Mouse (Mus musculus) midbrain, embryonic 13.5 days (tissue): Measurements from ENCODE around the gene Slc38a3. TPM values are rescaled to one million over a fixed set of nuclear protein-coding genes. Genes with fewer than 3 reads are reported as not detected.

Experiments
- ATAC-seq: fragments of 200-750 bp; cut with Nextera tagmentation; 2 replicates; pipeline ENCODE4 v1.8.0; 2017; ENCODE audit warnings: mild to moderate bottlenecking, moderate TSS enrichment, moderate library complexity
- H3K27ac ChIP-seq: fragments of 300-500 bp; sonication (generic); 2 replicates; pipeline ENCODE4 v1.5.1; 2015; ENCODE audit warnings: inconsistent platforms, mild to moderate bottlenecking, moderate library complexity
- H3K27me3 ChIP-seq: fragments of 300-500 bp; sonication (generic); 2 replicates; pipeline ENCODE4 v1.6.1; 2015; ENCODE audit warnings: mild to moderate bottlenecking, inconsistent platforms
- H3K36me3 ChIP-seq: fragments of 300-500 bp; sonication (generic); 2 replicates; pipeline ENCODE4 v1.6.1; 2015; ENCODE audit warnings: mild to moderate bottlenecking, inconsistent platforms
- H3K4me1 ChIP-seq: fragments of 300-500 bp; sonication (generic); replicated peaks from 2 replicates; pipeline ENCODE4 v1.6.1; 2015; ENCODE audit warnings: inconsistent platforms
- H3K4me2 ChIP-seq: fragments of 300-500 bp; sonication (generic); replicated peaks from 2 replicates; pipeline ENCODE4 v1.6.1; 2015; ENCODE audit warnings: moderate library complexity, mild to moderate bottlenecking, inconsistent platforms
- H3K4me3 ChIP-seq: fragments of 300-500 bp; sonication (generic); replicated peaks from 2 replicates; pipeline ENCODE4 v1.5.1; 2015; ENCODE audit warnings: mild to moderate bottlenecking, inconsistent platforms
- H3K9ac ChIP-seq: fragments of 300-500 bp; sonication (generic); replicated peaks from 2 replicates; pipeline ENCODE4 v1.6.1; 2015; ENCODE audit warnings: mild to moderate bottlenecking, inconsistent platforms
- H3K9me3 ChIP-seq: fragments of 300-500 bp; sonication (generic); 2 replicates; pipeline ENCODE4 v1.6.1; 2016; ENCODE audit warnings: mild to moderate bottlenecking, inconsistent platforms
- WGBS: fragments of 180-500 bp; shearing (Covaris S2); methylation state at CpG from one replicate; pipeline ENCODE4 v1.1.7; 2015; 5-methylcytosine and 5-hydroxymethylcytosine counted together
- polyA plus RNA-seq: library from polyadenylated mRNA; unstranded; fragments of >200 nt; fragmentation: Nextera tagmentation; extraction: Ambion mirVana; gene quantifications from 2 replicates; pipeline ENCODE4 v1.2.1, GENCODE M21; 2015

Gene Slc38a3
- polyA plus RNA-seq, 1 experiment from 2014 or later: 22.0 TPM

DNA sequence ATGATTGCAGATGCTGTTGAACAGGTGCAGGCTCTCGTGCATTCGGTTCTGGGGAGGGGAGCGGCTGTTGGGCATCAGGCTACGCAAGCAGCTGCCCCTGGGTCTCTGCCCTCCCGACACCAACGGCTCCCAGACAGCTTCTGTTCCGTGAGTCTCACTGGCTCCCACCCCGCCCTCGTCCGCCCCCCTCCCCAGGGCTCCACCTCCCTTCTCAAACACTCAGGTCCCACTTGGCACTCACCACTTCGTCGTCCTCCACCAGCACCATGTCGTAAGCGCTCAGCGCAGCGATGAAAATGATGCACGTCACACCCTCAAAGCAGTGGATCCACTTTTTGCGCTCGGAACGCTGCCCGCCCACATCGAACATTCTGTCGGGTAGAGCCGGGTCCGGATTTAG is 7.0 kb upstream of the Slc38a3 start:
- no peaks in the 10 kb centered on the region for H3K9me3 ChIP-seq
- ATAC-seq: peak; percentile 12
- H3K4me2 ChIP-seq: peak overlapping the region; percentile 63
- H3K9ac ChIP-seq: peak overlapping the region; percentile 52; the same call in 1 of the 2 replicates
- peaks cover 16% of the 10 kb centered on the region for H3K4me1 ChIP-seq
- peak overlapping the region; percentile 37 for H3K4me3 ChIP-seq
- H3K27ac ChIP-seq: no peak overlapping the region
- 1% methylated on average over 25 of the region's 25 CpGs for WGBS
- peaks cover 37% of the 10 kb centered on the region for H3K27me3 ChIP-seq
- H3K36me3 ChIP-seq: no peaks in the 10 kb centered on the region

GRCm38 (mm10) chr9:107675671-107676301 is 6.5 kb upstream of the Slc38a3 start:
- Histone ChIP-seq H3K9me3 (no peaks in the 10 kb centered on the region), H3K4me1 (peaks cover 16% of the 10 kb centered on the region), H3K9ac (peak overlapping the region; percentile 52; the same call in 1 of the 2 replicates), H3K4me2 (peak overlapping the region; percentile 63), H3K4me3 (peak overlapping the region; percentile 37), H3K36me3 (no peaks in the 10 kb centered on the region), H3K27ac (no peak overlapping the region), H3K27me3 (peaks cover 37% of the 10 kb centered on the region)
- 0% methylated on average over 39 of the region's 39 CpGs for WGBS
- ATAC-seq: peak; percentile 57

- ATAC-seq: no peak
- no peaks in the 10 kb centered on the region for H3K36me3 ChIP-seq
- peaks cover 37% of the 10 kb centered on the region for H3K27me3 ChIP-seq
- no peaks in the 10 kb centered on the region for H3K9me3 ChIP-seq
- H3K4me1 ChIP-seq: peaks cover 22% of the 10 kb centered on the region
- H3K9ac ChIP-seq: no peak overlapping the region
- H3K27ac ChIP-seq: no peak overlapping the region
- H3K4me2 ChIP-seq: no peak overlapping the region
- 55% methylated on average over 9 of the region's 9 CpGs for WGBS
- H3K4me3 ChIP-seq: no peak overlapping the region
Observed at GRCm38 (mm10) chr9:107674609-107675429, 5.5 kb upstream of the Slc38a3 start.

DNA sequence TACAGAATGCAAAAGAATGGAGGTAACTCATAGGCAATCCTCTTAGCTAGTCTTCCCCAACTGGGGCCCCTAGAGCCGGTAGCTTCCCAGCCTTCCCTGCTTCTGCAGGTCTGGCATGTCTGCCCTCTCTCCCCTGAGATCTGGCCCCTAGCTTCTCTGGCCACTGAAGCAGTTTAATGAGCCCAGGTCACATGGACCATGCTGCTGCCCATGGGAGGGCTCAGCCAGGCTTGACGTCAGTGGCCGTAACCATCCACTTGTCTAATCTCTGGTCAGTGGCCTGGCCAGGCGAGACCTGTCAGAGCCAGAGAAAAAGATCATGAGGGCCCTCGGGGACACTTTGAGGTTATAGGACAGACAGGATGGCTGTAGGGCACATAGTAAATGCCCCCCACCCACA is 929 bp upstream of the Slc38a3 start:
- WGBS: 39% methylated on average over 5 of the region's 5 CpGs
- ATAC-seq: no peak
- Histone ChIP-seq H3K27me3 (peaks cover 36% of the 10 kb centered on the region), H3K4me2 (no peak overlapping the region), H3K36me3 (no peaks in the 10 kb centered on the region), H3K9ac (no peak overlapping the region), H3K4me3 (no peak overlapping the region), H3K9me3 (no peaks in the 10 kb centered on the region), H3K27ac (no peak overlapping the region), H3K4me1 (peaks cover 40% of the 10 kb centered on the region)

DNA sequence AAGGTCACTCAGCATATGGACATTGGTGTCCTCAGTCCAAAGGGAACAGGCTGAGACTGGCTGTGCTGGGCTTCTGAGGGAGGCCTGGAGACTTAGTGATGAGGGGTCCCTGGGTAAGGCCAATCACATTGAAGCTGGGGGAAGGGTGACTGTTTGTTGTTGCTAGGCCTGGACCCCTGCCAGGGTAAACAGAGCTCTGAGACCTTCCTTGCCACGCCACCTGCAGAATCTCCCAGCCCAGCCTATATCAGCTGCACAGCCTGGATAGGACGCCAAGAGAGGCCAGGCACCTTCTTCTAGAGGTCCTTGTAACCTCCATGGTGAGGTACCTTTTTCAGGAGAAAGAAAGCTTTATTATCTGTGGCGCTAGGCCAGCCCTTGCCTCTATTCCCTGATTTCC is 414 bp downstream of the Slc38a3 start:
- H3K27me3 ChIP-seq: peaks cover 28% of the 10 kb centered on the region
- no peak for ATAC-seq

DNA sequence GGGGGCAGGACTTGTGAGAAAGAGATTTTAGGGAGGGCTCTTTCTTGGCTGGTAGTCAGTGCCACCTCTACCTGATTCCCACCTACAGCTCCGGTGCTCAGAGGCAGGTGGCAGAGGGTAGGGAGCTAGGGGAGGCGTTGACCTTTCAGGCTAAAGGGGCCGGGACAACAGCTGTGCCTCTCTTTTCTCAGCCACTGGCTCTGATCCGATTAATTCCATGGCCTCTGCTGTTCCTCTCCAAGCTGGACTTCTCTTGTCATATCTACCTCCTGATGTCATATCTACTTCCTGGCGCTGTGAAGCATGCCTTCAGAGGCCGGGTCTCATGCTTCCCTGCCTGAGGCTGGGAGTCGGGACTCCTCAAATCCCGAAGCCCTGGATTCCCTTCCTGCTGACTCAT is 1.3 kb downstream of the Slc38a3 start:
- H3K27ac ChIP-seq: no peak overlapping the region
- 0 out of 2 replicates have a peak overlapping the region, but pooled peaks have one; percentile 63 for H3K4me2 ChIP-seq
- no peak overlapping the region for H3K4me3 ChIP-seq
- no peaks in the 10 kb centered on the region for H3K9me3 ChIP-seq
- no peak overlapping the region for H3K9ac ChIP-seq
- H3K27me3 ChIP-seq: peaks cover 28% of the 10 kb centered on the region
- no peak for ATAC-seq
- H3K4me1 ChIP-seq: peaks cover 49% of the 10 kb centered on the region
- WGBS: 19% methylated on average over 8 of the region's 8 CpGs
- H3K36me3 ChIP-seq: no peaks in the 10 kb centered on the region

More for the DNA sequence above, 414 bp downstream of the Slc38a3 start:
- peaks cover 40% of the 10 kb centered on the region for H3K4me1 ChIP-seq
- no peak overlapping the region for H3K9ac ChIP-seq
- H3K4me3 ChIP-seq: no peak overlapping the region
- H3K4me2 ChIP-seq: no peak overlapping the region
- H3K9me3 ChIP-seq: no peaks in the 10 kb centered on the region
- WGBS: 72% methylated on average over 3 of the region's 3 CpGs
- H3K27ac ChIP-seq: no peak overlapping the region
- no peaks in the 10 kb centered on the region for H3K36me3 ChIP-seq

GRCm38 (mm10) chr9:107667219-107667618 is 2.1 kb downstream of the Slc38a3 start:
- Histone ChIP-seq H3K9me3 (no peaks in the 10 kb centered on the region), H3K4me2 (peak overlapping the region; percentile 63), H3K36me3 (no peaks in the 10 kb centered on the region), H3K9ac (peak overlapping the region; percentile 62), H3K27me3 (peaks cover 28% of the 10 kb centered on the region), H3K4me3 (peak overlapping the region; percentile 36), H3K27ac (no peak overlapping the region; the same call in 1 of the 2 replicates), H3K4me1 (peaks cover 49% of the 10 kb centered on the region)
- under 1% methylated on average over 24 of the region's 24 CpGs for WGBS
- peak; percentile 91 for ATAC-seq

GRCm38 (mm10) chr9:107666751-107667205 is 2.6 kb downstream of the Slc38a3 start:
- Histone ChIP-seq H3K27me3 (peaks cover 28% of the 10 kb centered on the region), H3K27ac (no peak overlapping the region; the same call in 1 of the 2 replicates), H3K9ac (peak overlapping the region; percentile 62), H3K4me3 (peak overlapping the region; percentile 36), H3K4me2 (peak overlapping the region; percentile 63), H3K36me3 (no peaks in the 10 kb centered on the region), H3K4me1 (peaks cover 49% of the 10 kb centered on the region), H3K9me3 (no peaks in the 10 kb centered on the region)
- peak; percentile 46 for ATAC-seq
- WGBS: under 1% methylated on average over 30 of the region's 30 CpGs

- Histone ChIP-seq H3K27ac (no peak overlapping the region), H3K9me3 (no peaks in the 10 kb centered on the region), H3K27me3 (peaks cover 28% of the 10 kb centered on the region), H3K4me3 (no peak overlapping the region), H3K9ac (no peak overlapping the region), H3K36me3 (no peaks in the 10 kb centered on the region), H3K4me2 (peak overlapping the region; percentile 63; the same call in 1 of the 2 replicates), H3K4me1 (peaks cover 47% of the 10 kb centered on the region)
- no peak for ATAC-seq
- 81% methylated on average over 7 of the region's 7 CpGs for WGBS
Observed at GRCm38 (mm10) chr9:107665308-107665707, 4.0 kb downstream of the Slc38a3 start.

- Histone ChIP-seq H3K4me2 (no peak overlapping the region), H3K27ac (0 out of 2 replicates have a peak overlapping the region, but pooled peaks have one; percentile 15), H3K4me3 (no peak overlapping the region), H3K4me1 (peaks cover 41% of the 10 kb centered on the region), H3K9ac (no peak overlapping the region), H3K36me3 (no peaks in the 10 kb centered on the region), H3K9me3 (no peaks in the 10 kb centered on the region), H3K27me3 (peaks cover 27% of the 10 kb centered on the region)
- 49% methylated on average over 9 of the region's 9 CpGs for WGBS
- no peak for ATAC-seq
Observed at GRCm38 (mm10) chr9:107663525-107663924, 5.8 kb downstream of the Slc38a3 start.

GRCm38 (mm10) chr9:107662342-107662741 is 7.0 kb downstream of the Slc38a3 start:
- Histone ChIP-seq H3K36me3 (no peaks in the 10 kb centered on the region), H3K4me2 (no peak overlapping the region), H3K9me3 (no peaks in the 10 kb centered on the region), H3K27ac (no peak overlapping the region), H3K4me1 (peaks cover 36% of the 10 kb centered on the region), H3K9ac (no peak overlapping the region), H3K4me3 (no peak overlapping the region), H3K27me3 (peaks cover 19% of the 10 kb centered on the region)
- 89% methylated on average over 8 of the region's 8 CpGs for WGBS
- ATAC-seq: no peak

DNA sequence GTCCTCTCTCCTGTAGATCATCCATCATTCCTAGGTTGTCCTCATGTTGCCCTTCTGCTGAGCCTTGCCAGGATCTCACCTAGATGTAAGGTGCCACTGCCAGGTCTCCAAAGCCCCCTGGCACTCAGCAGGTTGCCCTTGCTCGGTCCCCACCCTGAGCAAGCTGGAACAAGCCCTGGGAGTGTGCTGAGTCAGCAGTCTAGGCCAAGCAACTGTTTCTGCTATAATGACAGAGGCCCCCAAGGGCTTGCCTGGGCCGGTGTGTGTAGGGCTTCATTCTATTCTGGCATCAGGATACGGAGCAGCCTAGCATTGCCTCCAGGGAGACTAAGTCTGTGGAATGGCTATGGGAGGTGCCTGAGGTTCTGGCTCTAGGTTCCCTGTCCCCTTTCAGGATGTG is 8.6 kb downstream of the Slc38a3 start:
- H3K4me1 ChIP-seq: peaks cover 21% of the 10 kb centered on the region
- no peak overlapping the region for H3K9ac ChIP-seq
- ATAC-seq: no peak
- no peaks in the 10 kb centered on the region for H3K36me3 ChIP-seq
- no peak overlapping the region for H3K4me2 ChIP-seq
- no peaks in the 10 kb centered on the region for H3K9me3 ChIP-seq
- H3K4me3 ChIP-seq: no peak overlapping the region
- H3K27ac ChIP-seq: no peak overlapping the region
- WGBS: 75% methylated on average over 3 of the region's 3 CpGs
- H3K27me3 ChIP-seq: peaks cover 8% of the 10 kb centered on the region
